ENCODE assay signal across 23 mouse cellular contexts in the genomic region with DNA sequence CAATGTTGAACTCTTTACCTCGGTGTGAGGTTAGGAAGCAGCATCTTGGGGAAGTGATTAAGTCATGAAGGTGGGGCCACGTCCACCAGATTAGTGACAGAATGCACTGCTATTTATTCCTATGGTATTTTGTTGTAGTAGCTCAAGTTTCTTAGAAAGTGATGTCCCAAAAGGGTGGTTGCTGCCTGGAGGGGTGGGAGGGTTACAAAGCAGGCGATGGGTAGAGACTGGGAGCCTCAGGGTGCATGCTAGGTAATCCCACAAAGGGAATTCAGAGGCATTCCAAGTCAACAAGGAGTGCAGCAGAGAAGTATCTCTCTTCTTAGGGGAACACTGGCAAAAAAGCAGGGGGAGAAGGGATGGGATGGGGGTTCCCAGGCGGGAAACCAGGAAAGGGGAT.
DNase-seq lines count a peak whose midpoint lies in the region; ATAC-seq and TF ChIP-seq lines count a peak whose summit lies in the region.
"Had no signal": no experiment of that assay in that cellular context is flagged by ENCODE, and none has a peak within 500 bp of the region (broad histone marks: within the 10 kb centered on the region; RNA-seq: fewer than 3 reads in every experiment).

No protein-coding gene starts in this region.

- H3K27me3 ChIP-seq in forebrain, embryonic 15.5 days: no peaks in the 10 kb centered on the region
- H3K27me3 ChIP-seq in forebrain, embryonic 10.5 days (ENCODE audit: poor library complexity, severe bottlenecking): no peaks in the 10 kb centered on the region
- H3K27me3 ChIP-seq in heart, embryonic 15.5 days: no peaks in the 10 kb centered on the region
- H3K27me3 ChIP-seq in heart, embryonic 12.5 days (replicated peaks): no peaks in the 10 kb centered on the region
- H3K27me3 ChIP-seq: embryonic facial prominence, embryonic 13.5 days; heart, embryonic 13.5 days; limb, embryonic 13.5 days; liver, embryonic 15.5 days; neural tube, embryonic 15.5 days; Patski; stomach, embryonic 15.5 days had no signal

- TF ChIP-seq CTCF in layer of hippocampus, adult 2 months (conservative IDR thresholded peaks at IDR 0.05): no peak

- H3K4me1 ChIP-seq in forebrain, embryonic 15.5 days: peaks cover 11% of the 10 kb centered on the region
- peaks cover 10% of the 10 kb centered on the region for H3K4me1 ChIP-seq in forebrain, embryonic 10.5 days
- peaks cover 12% of the 10 kb centered on the region for H3K4me1 ChIP-seq in heart, embryonic 15.5 days (replicated peaks)
- H3K4me1 ChIP-seq in heart, embryonic 12.5 days (replicated peaks): peaks cover 15% of the 10 kb centered on the region
- H3K4me1 ChIP-seq in brown adipose tissue, adult 24 weeks (ENCODE audit: control insufficient read depth, insufficient read depth, insufficient read length, low read length): peaks cover 6% of the 10 kb centered on the region; the same call in 1 of the 2 replicates
- H3K4me1 ChIP-seq: liver, embryonic 15.5 days had no signal

- no peaks in the 10 kb centered on the region for H3K9me3 ChIP-seq in forebrain, embryonic 15.5 days
- no peaks in the 10 kb centered on the region for H3K9me3 ChIP-seq in forebrain, embryonic 10.5 days
- H3K9me3 ChIP-seq in heart, embryonic 15.5 days (replicated peaks): no peaks in the 10 kb centered on the region
- H3K9me3 ChIP-seq in heart, embryonic 12.5 days (replicated peaks): 0 out of 2 replicates have a peak, but pooled peaks cover 2% of the 10 kb centered on the region
- H3K9me3 ChIP-seq: embryonic facial prominence, embryonic 13.5 days; G1E; heart, embryonic 13.5 days; limb, embryonic 13.5 days; liver, embryonic 15.5 days; neural tube, embryonic 15.5 days; stomach, embryonic 15.5 days had no signal

- no peaks in the 10 kb centered on the region for H3K36me3 ChIP-seq in forebrain, embryonic 15.5 days
- peaks cover 66% of the 10 kb centered on the region for H3K36me3 ChIP-seq in forebrain, embryonic 10.5 days (replicated peaks)
- H3K36me3 ChIP-seq in heart, embryonic 15.5 days: no peaks in the 10 kb centered on the region; the same call in 1 of the 2 replicates
- H3K36me3 ChIP-seq in heart, embryonic 12.5 days: peaks cover 3% of the 10 kb centered on the region; the same call in 1 of the 2 replicates
- H3K36me3 ChIP-seq: liver, embryonic 15.5 days; neural tube, embryonic 15.5 days had no signal

- peak overlapping the region; percentile 85 for H3K27ac ChIP-seq in forebrain, embryonic 15.5 days (replicated peaks)
- H3K27ac ChIP-seq in forebrain, embryonic 10.5 days: no peak overlapping the region
- peak overlapping the region; percentile 37; the same call in 1 of the 2 replicates for H3K27ac ChIP-seq in heart, embryonic 15.5 days
- no peak overlapping the region for H3K27ac ChIP-seq in heart, embryonic 12.5 days (ENCODE audit: poor library complexity, severe bottlenecking)
- H3K27ac ChIP-seq in layer of hippocampus, adult 2 months: peak overlapping the region; percentile 83; the same call in 1 of the 2 replicates
- H3K27ac ChIP-seq in brown adipose tissue, adult 24 weeks (replicated peaks; ENCODE audit: low read depth, low read length): peak overlapping the region; percentile 78
- H3K27ac ChIP-seq: embryonic facial prominence, embryonic 13.5 days; limb, embryonic 13.5 days; liver, embryonic 15.5 days; stomach, embryonic 15.5 days had no signal

- no peak for DNase-seq in forebrain, embryonic 10.5 days (ENCODE audit: extremely low spot score, low spot score)
- DNase-seq in layer of hippocampus, adult 2 months (ENCODE audit: low spot score in 2 of 2): no peak
- DNase-seq in layer of hippocampus, adult 9-10 months (ENCODE audit: low spot score): no peak
- DNase-seq in urinary bladder, adult 2 months (ENCODE audit: low spot score): no peak
- DNase-seq: embryo, embryonic 11 days; gastrocnemius, postnatal 10 days; right cerebral cortex, adult 18-20 months; thymus, adult 18-20 months; thymus, postnatal 36 days had no signal

- H3K4me3 ChIP-seq in forebrain, embryonic 15.5 days: no peak overlapping the region
- H3K4me3 ChIP-seq in forebrain, embryonic 10.5 days: no peak overlapping the region
- H3K4me3 ChIP-seq in heart, embryonic 15.5 days: no peak overlapping the region
- H3K4me3 ChIP-seq in heart, embryonic 12.5 days: no peak overlapping the region
- no peak overlapping the region for H3K4me3 ChIP-seq in layer of hippocampus, adult 2 months
- no peak overlapping the region for H3K4me3 ChIP-seq in brown adipose tissue, adult 24 weeks (ENCODE audit: insufficient read depth, low read depth, low read length)
- H3K4me3 ChIP-seq: embryonic facial prominence, embryonic 13.5 days; erythroblast, embryonic 14.5 days; heart, embryonic 13.5 days; limb, embryonic 13.5 days; liver, embryonic 15.5 days; myocyte; neural tube, embryonic 15.5 days; stomach, embryonic 15.5 days had no signal

- H3K9ac ChIP-seq in forebrain, embryonic 15.5 days (replicated peaks): no peak overlapping the region
- no peak overlapping the region for H3K9ac ChIP-seq in heart, embryonic 15.5 days
- H3K9ac ChIP-seq in heart, embryonic 12.5 days: no peak overlapping the region
- H3K9ac ChIP-seq: embryonic facial prominence, embryonic 13.5 days; heart, embryonic 13.5 days; limb, embryonic 13.5 days; liver, embryonic 15.5 days; neural tube, embryonic 15.5 days; stomach, embryonic 15.5 days had no signal

- H3K4me2 ChIP-seq in forebrain, embryonic 15.5 days (replicated peaks): no peak overlapping the region
- no peak overlapping the region for H3K4me2 ChIP-seq in heart, embryonic 15.5 days
- H3K4me2 ChIP-seq in heart, embryonic 12.5 days: no peak overlapping the region
- H3K4me2 ChIP-seq: embryonic facial prominence, embryonic 13.5 days; limb, embryonic 13.5 days; liver, embryonic 15.5 days; stomach, embryonic 15.5 days had no signal

- 77% methylated on average over 4 of the region's 4 CpGs for WGBS in forebrain, embryonic 15.5 days
- WGBS in forebrain, embryonic 10.5 days: 73% methylated on average over 4 of the region's 4 CpGs
- 81% methylated on average over 4 of the region's 4 CpGs for WGBS in heart, embryonic 15.5 days
- WGBS in heart, embryonic 12.5 days: 66% methylated on average over 4 of the region's 4 CpGs

- ATAC-seq in forebrain, embryonic 15.5 days (replicated peaks): no peak
- ATAC-seq in heart, embryonic 15.5 days (replicated peaks; ENCODE audit: insufficient number of reproducible peaks, insufficient read depth, low FRiP score, low read depth): no peak
- ATAC-seq in heart, embryonic 12.5 days (ENCODE audit: insufficient number of reproducible peaks, low FRiP score): no peak
- ATAC-seq: Patski had no signal

Comparison
In these comparisons a context has a peak if more than half of its experiments do, and no peak if none do; other contexts are left out.
1. H3K27ac ChIP-seq: peak in forebrain, embryonic 15.5 days (single experiment), heart, embryonic 15.5 days (single experiment), layer of hippocampus, adult 2 months (single experiment) and brown adipose tissue, adult 24 weeks (single experiment); none in forebrain, embryonic 10.5 days (single experiment) and heart, embryonic 12.5 days (single experiment).